Mouse (Mus musculus): Measurements from ENCODE around the gene Csrnp2.
"Not testable (repeated sequence)": the region's sequence is repeated elsewhere in the genome, so short reads cannot be mapped to it uniquely, and the experiment has no call there.

Csrnp2 gene

GRCm38 (mm10) chr15:100495102-100495501 is at the start of gene Csrnp2:
Csrnp2 (minus strand) TSS chr15:100495488.
- peak; percentile 73 to 92 for DNase-seq (ENCODE audit: low spot score in 2 of 2)

- DNase-seq (ENCODE audit: low spot score in 2 of 2) = not testable (repeated sequence)
These were observed 48.4 kb upstream of the Csrnp2 start for GRCm38 (mm10) chr15:100543651-100544030.

DNA sequence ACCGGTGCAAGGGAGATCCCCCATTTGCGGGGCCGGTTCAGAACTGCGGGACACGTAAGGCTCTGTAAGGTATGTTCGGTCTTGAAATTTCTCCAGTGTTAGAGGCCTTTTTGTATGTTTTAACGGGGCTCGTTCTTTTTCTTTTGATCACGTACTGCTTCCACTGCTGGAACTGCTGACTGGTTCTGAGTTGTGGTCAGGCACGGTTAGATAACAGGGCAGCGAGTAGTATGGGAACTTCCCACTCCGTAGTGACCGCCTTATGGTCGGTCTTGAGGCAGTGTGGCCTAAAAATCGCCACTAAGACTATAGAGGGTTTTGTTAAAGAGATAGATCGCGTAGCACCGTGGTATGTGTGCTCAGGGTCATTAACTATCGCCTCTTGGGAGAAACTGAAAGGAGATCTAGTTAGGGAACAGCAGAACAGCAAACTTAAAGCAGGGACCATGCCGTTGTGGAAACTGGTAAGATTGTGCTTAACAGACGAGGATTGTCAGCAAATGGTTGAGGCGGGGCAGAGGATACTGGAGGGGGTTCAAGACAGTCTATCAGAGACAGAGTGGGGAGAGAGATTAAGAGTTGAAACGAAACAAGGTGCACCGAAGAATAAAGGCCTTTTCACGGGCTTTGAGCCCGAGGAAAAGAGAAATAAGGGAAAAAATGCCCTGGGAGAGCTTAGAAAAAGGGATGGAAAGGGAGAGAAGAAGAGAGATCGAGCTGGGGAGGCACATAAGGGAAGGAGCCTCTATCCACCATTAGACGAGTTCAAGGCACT is 47.8 kb upstream of the Csrnp2 start:
- not testable (repeated sequence) for DNase-seq (ENCODE audit: low spot score in 2 of 2)

- DNase-seq (ENCODE audit: low spot score in 2 of 2) = no peak
These were observed 46.1 kb upstream of the Csrnp2 start for GRCm38 (mm10) chr15:100541426-100541825.

DNA sequence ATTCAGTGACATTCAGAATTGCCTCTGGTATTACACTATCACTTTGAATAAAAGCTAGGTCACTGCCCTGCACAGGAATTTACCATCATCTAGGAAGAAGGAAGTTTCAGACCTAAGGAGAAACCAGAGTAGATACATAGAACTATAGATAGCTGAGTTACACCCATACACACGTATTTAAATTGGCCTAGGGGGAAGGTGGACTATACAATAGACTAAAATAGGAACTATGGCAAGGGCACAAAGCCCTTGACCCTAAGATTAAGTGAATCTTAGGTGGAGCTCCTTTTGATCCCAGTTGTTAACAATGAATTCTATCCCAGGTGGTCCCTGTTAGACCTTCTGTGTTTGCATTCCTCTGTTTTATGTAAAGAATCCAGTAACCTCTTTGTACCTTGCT is 45.7 kb upstream of the Csrnp2 start:
- not testable (repeated sequence) for DNase-seq (ENCODE audit: low spot score in 2 of 2)

GRCm38 (mm10) chr15:100539411-100539810 is 44.1 kb upstream of the Csrnp2 start:
- DNase-seq (ENCODE audit: low spot score in 2 of 2) = no peak

GRCm38 (mm10) chr15:100537913-100538312 is 42.6 kb upstream of the Csrnp2 start:
- DNase-seq (ENCODE audit: low spot score in 2 of 2) = no peak

DNA sequence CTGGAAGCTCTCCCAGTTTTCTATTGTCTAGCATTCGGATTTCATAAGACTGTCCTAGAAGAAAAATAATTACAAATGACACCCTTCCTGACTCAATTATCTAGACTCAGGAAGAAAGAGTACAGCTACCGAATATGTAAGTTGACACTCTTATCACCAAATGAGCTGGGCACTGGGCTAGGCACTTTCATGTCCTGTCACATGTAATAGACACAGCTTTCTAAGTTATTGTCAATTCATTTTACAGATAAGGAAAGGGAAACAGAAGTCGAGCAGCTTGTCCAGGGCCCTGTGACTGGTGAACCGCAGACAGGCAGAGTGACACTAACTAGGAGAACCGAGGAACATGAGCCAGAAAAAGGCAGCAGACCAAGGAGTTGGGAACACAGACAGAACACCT is 32.6 kb upstream of the Csrnp2 start:
- DNase-seq (ENCODE audit: low spot score in 2 of 2) = no peak

DNA sequence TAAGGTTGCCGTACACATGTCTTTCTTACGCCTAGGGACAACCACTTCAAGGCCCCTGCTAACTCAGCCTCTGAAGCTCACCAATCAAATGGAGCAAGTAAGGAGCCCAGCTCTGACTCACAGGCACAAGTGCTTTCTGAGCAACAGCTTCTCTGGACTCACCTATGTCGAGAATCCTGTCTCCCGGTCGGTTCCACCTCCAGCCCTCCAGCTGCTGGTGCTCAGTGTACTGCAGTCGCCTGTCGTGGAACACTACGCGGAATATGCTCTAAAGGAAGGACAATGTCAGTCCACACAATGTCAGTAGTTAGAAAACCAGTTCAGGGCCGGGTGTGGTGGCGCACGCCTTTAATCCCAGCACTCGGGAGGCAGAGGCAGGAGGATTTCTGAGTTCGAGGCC is 30.1 kb upstream of the Csrnp2 start:
- DNase-seq (ENCODE audit: low spot score in 2 of 2) = no peak

DNA sequence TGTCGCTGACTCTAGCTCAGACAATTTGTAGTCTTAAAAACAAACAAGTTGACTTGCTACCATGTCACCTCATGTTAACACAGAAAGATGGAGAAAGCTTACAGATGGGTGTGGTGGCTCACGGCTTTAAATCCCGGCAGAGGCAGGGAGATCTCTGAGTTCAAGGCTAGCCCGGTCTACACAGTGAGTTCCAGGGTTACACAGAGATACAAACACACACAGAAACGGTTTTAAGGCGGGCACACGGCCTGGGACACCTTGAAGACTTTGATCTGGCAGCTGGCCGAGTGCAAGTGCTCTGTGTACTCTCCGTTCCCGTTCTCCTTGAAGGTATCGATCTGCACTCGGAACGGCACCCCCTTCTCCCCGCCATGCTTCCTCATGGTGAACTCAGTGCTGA is 25.0 kb upstream of the Csrnp2 start:
- DNase-seq (ENCODE audit: low spot score in 2 of 2) = no peak

DNA sequence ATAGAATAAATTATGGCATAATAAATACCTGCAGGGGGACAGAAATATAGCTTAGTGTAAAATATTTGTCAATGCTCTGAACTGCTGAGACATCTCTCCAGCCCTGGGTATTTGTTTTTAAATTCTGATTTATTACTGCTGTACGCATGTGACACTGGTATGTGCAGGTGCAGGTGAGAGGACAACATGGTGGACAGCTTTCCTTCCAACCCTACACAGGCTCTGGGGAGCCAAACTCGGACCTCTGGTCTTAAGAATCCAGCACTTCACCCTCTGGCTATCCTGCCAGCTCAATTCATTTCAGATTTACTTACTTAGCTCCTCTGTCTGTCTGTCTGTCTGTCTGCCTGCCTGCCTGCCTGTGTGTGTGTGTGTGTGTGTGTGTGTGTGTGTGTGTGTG is 19.8 kb upstream of the Csrnp2 start:
- no peak for DNase-seq (ENCODE audit: low spot score in 2 of 2)

GRCm38 (mm10) chr15:100513387-100513786 is 18.1 kb upstream of the Csrnp2 start:
- no peak for DNase-seq (ENCODE audit: low spot score in 2 of 2)

- no peak for DNase-seq (ENCODE audit: low spot score in 2 of 2)
These were observed 14.8 kb upstream of the Csrnp2 start for GRCm38 (mm10) chr15:100510072-100510471.

DNA sequence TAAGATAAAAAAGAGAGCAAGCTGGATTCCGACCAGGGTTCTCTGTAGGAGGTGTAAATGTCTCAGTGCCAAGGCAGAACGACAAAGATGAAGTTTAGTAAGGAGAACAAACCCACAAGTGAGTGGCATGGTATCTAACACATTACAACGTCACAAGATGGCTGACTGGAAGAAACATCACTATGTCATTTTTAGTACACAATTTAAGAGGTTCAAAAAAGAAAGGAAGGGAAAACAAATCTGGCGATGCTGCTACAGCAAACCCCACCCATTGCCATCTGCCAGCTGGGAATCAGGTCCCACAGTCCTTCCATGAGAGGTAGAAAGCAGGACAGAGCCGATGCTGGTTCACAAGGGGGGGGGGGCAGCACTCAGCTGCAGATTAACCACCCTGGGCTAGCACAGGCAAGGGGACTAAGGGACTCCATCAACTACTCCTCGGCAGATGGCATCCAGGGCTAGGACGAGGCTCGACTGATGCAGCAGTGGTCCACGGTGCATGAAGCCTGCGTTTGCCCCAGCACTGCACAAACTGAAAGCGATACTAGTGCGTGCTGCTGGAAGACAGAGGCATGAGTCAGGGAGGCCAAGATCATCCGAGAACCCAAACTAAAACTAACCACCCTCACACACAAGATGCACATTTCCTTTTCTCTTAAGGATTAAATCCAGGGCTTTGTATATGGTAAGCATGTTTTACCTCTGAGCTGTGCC is 13.3 kb upstream of the Csrnp2 start:
- no peak for DNase-seq (ENCODE audit: low spot score in 2 of 2)

DNA sequence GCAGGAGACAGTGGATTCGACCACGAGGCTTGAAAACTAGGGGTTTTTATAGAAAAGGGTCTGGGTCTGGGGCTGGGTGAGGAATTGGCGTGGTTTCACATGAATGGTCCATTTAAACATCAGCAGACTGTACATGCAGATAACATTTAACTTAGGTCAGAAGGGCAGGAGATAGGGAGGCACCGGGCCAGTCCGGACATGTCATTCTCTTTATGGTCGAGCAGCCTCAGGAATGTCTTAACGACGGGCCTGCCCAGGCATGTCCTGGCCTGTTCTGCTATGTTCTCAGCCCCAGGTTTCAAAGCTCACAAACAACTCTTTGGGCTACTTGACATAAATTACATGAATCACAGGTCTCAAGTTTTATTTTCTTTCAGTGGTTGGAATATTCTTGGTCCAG is 4.2 kb upstream of the Csrnp2 start:
- not testable (repeated sequence) for DNase-seq (ENCODE audit: low spot score in 2 of 2)

GRCm38 (mm10) chr15:100494647-100495046 is 641 bp downstream of the Csrnp2 start:
- DNase-seq (ENCODE audit: low spot score in 2 of 2) = peak in 1 of 2 experiments; percentile 44

- no peak for DNase-seq (ENCODE audit: low spot score in 2 of 2)
These were observed 3.3 kb downstream of the Csrnp2 start for GRCm38 (mm10) chr15:100491966-100492365.

DNA sequence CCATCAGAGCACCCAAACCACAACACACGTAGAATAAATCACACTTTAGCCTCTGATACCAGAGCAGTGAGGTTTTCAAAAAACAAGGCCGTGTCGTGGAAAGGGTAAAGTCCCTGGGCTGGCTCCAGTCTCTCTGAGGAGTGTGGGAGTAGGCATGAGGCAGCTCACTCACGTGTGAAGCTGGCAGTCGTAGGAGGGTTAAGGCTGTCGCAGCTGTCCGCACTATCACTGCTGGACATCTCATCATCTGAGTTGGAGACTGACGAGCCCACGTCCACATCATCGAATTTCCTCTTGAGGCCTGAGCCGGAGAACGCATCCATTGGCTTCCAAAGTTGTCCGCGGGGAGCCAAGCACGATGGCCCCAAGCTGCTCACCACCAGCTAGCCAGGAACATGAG is 6.0 kb downstream of the Csrnp2 start:
- DNase-seq (ENCODE audit: low spot score in 2 of 2) = no peak

DNA sequence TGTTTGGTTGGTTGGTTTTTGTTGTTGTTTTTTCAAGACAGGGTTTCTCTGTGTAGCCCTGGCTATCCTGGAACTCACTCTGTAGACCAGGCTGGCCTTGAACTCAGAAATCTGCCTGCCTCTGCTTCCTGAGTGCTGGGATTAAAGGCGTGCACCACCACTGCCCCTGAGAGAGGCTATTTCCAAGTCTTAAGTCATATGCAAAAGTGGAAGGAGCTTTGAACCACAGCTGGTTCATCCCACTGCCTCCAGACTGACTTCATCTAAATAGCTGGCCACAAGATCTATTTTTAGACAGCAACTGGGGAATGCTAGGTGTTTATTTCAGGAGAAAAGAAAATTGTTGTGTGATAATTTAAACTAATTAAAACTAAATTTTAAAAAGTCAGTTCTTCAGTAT is 7.0 kb downstream of the Csrnp2 start:
- not testable (repeated sequence) for DNase-seq (ENCODE audit: low spot score in 2 of 2)

- DNase-seq (ENCODE audit: low spot score in 2 of 2) = no peak
These were observed 8.2 kb downstream of the Csrnp2 start for GRCm38 (mm10) chr15:100487050-100487449.

DNA sequence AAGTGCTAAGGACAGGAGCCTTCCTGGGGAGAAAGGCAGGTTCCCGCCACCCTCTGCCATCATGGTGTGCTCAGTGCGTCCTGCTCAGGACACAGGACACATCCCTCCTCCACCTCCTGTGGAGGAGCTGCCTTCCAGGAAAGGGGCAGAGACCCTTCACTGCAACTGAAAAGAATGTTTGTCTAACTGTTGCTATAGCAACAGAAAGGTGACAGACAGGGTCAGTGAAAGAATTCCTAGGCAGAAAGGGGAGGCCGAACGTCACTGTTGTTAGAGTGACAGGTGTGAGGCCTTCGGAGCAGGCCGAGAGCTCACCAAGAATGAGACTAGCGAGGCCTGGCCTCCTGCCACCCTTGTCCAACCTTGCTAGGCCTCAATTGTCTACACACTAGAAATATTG is 8.8 kb downstream of the Csrnp2 start:
- DNase-seq (ENCODE audit: low spot score in 2 of 2) = no peak

- DNase-seq (ENCODE audit: low spot score in 2 of 2) = no peak
These were observed 9.7 kb downstream of the Csrnp2 start for GRCm38 (mm10) chr15:100485576-100485975.

DNA sequence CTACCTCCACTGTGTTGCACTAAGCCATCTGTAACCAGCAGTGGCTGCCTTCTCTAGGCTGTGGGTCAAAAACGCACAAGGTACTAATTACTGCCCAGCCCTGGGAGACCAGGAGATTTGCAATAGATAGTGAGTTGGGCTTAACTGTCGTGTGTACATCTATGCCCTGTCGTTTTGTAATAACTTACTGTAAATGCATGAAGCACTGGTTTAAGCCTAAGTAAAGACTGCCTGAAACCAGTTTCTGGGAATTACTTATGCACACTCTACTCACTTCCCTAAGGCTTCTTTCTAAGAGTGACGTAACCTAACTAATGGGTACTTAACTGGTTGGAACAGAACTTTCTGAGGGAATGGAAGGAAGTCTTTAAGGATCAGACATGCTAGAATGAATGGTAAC is 16.4 kb downstream of the Csrnp2 start:
- DNase-seq (ENCODE audit: low spot score in 2 of 2) = no peak

All from left cerebral cortex, adult 9 months (tissue).